Mouse (Mus musculus) ZHBTc4 (cell line): ENCODE measurements at regions not wholly inside any gene's neighbourhood (a gene's known extent, or its start where the extent isn't known, plus 50 kb on each side); places are given as distances from the start of the nearest gene placed in this dataset.

Source experiments
- DNase-seq: peaks from one replicate; pipeline ENCODE4 v3.0.0-alpha.2; 2011; ENCODE audit warnings: low read depth, low spot score

DNA sequence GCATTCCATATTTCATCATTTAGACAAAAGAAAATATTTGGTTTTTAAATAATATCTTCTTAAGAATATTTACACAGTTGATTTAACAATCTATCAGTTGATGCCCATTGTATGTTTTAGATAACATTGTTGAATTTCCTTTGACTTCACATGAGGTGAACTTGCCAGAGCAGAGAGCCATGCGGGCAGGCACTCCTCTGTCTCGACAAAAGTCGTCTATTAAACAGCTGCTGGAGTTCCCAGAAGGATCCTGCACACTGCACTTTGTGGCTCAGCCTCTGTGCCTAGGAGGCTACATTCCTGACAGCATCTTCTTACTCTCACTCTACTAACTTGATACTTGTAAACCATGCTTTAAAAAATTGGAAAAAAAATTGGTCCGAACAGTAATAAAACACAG lies 221.7 kb upstream of the Pde3a start:
- DNase-seq, result no peak

DNA sequence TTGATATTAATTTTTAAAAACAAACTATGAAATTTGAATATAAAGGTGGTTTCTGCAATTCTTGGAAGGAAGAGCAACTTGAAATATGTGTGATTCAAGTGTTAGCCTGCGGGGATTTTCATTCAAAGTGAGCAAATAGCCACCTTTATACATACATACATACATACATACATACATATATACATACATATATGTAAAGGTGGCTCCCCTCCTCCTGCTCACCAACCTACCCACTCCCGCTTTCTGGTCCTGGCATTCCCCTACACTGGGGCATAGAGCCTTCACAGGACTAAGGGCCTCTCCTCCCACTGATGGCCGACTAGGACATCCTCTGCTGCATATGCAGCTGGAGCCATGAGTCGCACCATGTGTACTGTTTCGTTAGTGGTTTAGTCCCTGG lies 221.3 kb upstream of the Pde3a start:
- DNase-seq, result no peak

DNA sequence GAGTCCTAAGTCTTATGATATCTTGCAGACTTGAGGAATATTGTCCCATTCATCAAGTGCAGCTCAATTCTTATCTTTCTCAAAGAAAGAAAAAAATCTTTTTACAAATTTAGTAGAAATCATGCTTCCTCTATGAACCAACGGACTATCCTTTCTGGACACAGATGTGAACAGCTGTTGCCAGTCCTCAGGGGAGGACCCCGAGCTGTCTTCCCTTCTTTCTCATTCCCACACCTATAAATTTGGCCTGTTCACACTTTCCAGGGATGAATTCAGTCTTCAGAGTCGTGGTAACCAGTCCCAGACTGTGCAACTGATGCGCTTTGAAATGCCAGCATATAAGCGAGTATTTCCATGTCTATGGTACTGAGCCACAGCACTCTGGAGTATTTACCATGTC lies 214.2 kb upstream of the Pde3a start:
- no peak for DNase-seq

DNA sequence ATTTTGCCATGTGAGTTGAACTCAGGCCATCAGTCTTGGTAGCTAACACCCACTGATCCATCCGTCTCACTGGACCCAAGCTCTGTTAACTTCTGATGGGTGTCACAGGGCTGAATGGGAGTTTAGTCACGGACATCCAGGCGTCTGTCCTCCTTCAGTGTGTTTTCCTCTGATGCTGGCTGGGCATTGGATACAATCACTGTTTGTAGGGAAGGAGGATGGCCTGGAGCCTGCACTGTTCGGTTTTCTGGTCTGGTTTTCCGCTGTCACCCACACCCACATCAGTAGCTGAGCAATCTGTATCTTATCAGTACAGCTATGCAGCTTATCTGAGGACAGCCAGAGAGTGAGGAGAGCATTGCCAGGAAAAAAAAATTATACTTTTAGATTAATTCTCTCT lies 207.7 kb upstream of the Pde3a start:
- no peak for DNase-seq

DNA sequence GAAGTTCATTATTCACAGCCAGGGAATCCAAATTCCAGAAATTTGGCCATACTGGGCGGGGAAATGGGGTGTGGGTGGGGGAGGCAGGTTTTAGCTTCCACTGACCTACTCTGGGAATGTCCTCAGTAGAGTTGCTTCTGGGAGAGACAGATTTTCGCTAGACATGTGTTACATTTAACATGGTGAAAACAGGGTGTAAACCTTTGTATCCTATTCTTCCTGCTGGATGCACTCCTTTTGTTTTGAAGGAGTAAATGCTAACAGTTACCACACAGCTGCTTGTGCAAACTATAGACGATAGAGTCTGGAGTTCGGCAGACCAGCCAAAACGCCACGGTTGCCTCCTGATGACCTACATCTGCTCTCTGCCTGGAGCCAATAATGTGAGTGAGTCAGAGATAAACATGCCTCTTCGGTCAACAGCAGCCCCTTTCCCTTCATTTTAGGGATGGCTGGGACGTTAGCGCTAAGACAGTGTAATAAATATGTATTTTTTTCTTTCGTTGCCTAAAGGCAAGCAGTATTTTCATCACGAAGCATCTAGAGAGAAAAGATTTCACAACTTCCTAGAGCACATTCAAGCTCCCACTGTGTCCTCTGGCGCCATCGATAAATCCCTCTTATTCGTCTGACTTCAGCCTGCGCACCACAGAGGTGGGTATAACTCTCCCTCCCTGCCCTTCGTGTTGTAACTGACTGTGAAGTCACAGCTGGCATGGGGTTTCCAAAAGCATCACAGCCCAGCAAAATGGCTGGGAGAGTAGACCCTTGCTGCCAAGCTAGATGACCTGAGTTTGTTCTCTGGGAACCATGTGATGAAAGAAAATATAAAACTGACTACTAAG lies 207.1 kb upstream of the Pde3a start:
- DNase-seq, result no peak

DNA sequence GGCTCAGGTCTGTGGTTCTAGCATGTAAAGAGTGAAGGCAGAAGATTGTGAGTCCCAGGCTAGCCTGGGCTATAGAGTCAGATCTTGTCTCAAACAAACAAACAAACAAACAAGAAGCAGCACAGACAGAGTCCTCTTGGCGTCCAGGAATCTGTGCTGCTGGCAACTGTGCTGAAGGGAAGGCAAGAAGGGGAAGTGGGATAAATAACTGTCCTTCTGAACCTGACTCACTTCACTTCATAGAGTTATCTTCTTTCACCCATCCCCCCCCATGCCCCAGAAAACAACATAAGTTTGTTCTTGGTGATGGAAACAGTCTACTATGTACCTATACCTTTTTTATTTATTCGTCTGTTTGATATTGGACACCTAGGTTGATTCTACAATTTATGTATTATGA lies 200.8 kb upstream of the Pde3a start:
- DNase-seq, result no peak

DNA sequence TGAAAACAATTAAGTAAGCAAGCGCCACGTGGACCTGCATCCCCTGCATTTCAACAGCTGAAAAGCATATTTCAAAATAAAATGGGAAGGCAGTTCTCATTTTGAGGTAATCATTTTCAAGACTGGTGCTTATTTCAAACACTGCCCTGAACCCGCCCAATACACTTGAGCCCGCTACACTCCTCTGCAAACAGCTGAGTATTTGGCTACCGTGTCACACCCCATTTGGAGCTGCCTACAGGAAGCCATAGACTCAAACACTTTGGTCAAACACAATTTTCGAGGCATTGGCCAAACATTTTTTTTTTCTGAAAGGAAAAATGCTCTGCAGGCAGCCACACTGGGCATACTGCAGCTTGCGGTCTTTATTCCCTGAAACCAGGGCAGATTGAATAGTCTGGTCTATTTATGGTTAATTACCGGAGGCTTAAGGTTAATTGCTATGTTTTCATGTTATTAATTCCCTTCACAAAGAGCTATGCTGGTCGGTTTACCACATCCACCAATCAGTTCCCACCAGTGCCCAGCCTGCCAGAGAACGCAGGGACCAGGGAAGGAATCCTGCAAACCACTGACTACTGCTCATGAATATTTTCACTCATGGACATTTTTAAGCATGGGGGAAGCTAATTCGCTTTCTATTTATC lies 198.9 kb upstream of the Pde3a start:
- DNase-seq, result no peak

DNA sequence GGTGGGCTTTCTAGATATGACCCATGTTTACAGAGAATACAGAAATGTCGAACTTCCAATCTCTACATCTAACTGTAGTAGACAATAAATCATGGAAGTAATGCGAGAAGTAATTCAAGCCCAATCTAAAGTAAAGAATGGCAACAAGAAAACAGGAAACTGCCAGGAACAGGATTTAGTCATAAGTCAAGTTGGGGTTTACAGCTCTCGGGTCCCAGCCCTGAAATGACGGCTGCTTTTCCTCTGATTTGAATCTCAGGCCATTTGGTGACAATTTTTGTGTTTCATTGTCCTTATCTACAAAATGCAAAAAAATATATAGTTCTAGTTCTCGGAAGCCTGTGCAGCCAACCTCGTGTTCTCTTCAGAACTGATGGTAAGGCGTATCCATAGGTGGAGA lies 195.0 kb upstream of the Pde3a start:
- DNase-seq, result no peak

DNA sequence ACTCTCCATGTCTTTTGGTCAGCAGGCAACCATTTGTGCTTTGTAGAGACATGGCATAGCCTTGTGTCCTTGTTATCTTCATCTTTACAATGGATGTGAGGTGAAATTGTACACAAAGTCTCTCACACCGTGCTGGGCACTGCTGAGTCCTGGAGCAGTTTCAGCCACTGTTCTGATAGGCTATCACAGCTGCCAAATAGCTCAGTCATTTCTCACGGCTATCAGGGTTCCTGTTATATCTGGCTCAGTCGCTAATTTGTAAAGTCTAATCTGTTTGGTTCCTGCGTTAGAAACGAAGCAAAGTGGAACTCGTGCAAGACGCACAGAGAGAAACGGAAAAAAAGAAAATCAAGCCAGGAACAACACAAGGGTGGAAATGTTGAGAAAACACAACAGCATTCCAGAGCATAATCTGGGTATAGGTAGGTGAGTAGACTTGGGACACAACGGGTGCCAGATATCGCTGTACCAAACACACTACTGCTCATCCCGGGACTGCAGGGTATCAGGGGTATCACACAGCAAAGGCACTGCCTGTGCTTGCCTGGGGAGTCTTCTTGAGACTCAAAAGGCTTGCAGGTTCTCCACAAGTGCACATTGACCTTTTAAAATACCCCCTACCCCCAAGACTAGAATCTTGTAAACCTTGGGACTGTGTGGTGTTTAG lies 189.7 kb upstream of the Pde3a start:
- DNase-seq, result no peak

DNA sequence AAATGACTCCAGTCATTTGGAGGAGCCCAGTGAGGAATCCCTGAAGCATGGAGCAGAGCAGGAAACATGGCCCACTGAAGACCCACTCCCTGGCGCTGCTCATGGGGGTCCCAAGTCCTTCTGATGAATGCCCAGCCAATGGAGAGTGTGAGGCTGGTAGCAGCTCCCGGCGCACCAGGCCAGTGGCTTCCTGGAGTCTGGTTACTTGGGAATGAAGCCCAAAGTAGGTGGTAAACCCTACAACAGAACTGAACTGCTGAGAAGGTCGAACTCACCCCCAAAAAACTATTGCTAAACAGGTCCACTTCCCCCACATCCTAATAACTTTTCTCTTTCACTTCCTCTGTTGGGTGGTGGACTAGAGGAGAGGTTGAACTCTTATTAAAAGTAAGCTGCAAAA lies 183.3 kb upstream of the Pde3a start:
- DNase-seq, result no peak

DNA sequence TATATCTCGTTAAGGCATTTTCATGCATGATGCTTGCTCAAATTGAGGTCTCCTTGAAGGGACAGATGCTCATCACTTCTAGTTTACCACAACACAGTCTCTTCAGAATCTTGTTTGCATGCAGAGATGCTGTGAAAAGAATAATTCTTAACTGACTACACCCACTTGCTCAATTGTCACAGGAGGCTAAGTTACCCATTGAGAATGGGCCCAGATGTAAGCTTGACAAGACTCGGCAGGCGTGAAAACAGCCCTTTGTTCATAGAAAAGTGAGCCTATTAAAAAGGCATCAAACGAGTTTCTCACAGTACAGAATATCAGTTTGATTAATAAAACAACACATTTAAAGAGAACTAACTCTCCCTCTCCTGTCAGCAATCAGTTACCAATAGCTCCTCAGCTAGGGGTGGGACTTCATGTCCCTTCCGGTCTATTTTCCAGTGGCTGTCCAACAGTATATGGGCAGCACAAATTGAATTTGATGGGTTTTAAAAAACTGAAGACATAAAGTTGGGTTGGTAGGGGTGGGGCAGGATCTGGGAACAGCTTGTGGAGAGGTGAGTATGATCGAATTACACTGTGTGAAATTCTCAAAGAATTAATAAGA lies 180.1 kb upstream of the Pde3a start:
- no peak for DNase-seq

DNA sequence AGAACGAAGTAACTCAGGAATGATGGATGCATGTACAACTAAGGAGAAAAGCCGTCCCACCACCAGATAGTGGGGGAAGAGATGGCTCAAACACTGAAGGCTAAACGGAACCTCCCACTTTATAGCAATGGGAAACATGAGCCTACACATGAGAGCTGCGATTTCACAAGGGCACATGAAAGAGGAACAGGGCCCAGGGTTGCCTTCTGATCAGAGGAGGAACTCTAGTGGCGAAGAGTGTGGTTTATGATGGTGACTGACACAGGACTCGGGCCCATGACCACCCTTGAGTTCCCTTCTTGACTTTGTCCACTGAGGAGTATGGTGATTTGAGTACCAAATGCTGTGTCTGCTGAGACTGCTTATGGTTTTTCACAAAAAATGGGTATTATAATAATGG lies 179.2 kb upstream of the Pde3a start:
- DNase-seq, result no peak

DNA sequence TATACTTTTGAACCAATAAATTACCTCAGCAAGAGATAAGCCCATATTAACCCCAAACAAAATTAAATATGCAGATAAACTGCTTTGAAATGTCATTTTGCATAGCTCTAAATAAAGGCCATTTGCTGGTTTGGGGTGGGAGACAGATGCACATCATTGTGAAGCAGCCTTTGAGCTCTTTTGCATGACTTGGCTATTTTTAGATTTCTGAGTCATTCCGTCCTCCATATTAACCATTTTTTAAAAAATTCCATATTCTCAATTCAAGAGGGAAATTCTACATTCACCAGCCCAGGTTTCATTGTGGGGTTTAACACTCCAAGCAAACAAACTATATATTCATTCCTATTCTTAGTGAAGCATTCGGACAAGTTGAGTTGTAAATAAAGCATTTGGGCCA lies 177.6 kb upstream of the Pde3a start:
- no peak for DNase-seq

DNA sequence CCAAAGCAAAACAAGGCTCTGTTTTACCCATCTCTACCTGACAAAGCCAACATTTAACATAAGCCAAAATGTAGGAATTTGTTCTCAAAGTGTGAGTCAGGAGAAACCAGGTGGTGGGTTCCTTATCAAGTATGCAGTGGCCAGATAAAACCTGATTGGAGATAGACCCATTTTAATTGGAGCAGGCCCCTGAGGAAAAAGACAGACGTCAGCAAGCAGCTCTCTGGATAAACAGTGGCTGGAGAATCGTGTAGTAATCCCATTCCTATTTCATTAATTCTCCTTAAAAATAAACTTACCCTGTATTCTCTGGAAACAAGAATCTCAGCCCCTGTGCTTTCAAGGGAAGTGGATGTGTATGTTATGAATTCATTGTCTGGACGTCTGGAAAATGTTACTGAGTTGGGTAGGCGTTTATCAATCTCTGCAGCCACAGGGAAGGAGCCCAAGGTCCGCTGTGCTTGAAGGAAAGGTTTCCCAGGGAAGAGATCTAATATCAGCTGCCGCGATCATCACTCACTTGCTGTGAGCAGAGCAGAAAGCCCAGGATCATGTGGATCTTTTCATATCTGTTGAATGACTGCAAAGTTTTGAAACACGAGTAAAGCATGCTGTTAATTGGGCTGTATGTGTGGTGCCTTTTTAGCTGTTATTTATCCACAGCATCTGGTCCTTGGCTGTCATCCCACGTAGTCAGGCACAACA lies 157.8 kb upstream of the Pde3a start:
- DNase-seq, result no peak

DNA sequence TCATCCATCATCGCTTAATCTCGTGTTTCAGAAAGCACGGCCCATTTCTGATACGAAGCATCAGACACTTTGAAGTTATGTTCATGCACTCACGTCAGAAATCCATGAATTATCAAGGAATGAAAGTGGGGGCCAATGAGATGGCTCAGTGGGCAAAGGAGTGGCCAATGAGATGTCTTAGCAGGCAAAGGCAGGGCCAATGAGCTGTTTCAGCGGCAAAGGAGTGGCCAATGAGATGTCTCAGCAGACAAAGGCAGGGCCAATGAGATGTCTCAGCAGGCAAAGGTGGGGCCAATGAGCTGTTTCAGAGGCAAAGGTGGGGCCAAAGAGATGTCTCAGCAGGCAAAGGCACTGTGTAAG lies 157.3 kb upstream of the Pde3a start:
- DNase-seq, result no peak

DNA sequence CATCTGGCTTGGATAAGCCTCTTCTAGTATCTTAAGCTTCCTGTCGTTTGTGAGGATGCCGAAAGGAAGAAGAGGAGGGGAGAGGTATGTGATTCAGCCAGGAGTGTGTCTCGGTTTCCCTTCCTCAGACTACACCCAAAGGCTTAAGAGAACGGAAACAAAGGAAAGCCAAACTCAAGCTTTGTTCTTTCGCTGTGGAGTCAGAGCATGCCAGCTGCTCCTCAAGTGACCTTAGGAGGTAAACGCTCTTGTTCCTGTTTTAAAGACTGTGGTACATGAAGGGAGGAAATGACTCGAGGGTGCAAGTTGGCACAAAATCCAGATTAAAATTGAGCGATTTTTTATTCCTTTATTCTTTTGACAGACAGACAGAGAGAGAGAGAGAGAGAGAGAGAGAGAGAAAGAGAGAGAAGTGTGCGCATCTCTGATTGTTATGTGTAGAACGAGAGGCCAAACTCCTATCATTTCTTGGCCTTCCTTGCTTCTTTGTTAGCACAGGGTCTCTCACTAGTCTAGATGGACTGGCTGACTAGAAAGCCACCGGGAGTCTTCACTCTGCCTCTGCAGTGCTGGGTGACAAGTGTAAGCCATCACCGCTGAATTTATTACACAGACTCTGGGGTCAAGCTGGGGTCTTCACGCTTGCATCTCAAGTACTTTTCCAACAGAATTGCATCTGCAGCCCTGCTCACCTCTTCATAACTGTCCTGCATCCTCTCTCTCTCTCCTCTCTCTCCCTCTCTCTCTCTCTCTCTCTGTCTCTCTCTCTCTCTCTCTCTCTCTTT lies 151.5 kb upstream of the Pde3a start:
- DNase-seq, result no peak

DNA sequence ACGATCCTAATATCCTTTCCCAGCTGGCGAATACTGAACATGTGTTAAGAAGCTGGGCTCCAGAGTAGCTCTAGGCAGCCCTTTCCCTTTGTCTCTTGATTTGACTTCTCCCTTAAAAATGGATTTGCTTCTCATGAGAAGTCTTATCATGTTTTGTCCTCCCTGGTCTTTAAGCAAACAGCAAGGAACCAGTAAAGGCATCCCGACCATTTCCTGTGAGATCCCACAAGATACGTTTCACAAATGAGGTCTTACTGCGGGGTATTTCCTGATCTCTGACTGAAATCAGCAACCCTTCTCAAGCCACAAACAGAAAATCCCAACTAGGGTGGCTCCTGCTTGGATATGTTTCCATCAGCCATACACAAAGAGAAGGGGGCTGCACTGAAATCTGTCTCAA lies 130.8 kb upstream of the Pde3a start:
- no peak for DNase-seq

DNA sequence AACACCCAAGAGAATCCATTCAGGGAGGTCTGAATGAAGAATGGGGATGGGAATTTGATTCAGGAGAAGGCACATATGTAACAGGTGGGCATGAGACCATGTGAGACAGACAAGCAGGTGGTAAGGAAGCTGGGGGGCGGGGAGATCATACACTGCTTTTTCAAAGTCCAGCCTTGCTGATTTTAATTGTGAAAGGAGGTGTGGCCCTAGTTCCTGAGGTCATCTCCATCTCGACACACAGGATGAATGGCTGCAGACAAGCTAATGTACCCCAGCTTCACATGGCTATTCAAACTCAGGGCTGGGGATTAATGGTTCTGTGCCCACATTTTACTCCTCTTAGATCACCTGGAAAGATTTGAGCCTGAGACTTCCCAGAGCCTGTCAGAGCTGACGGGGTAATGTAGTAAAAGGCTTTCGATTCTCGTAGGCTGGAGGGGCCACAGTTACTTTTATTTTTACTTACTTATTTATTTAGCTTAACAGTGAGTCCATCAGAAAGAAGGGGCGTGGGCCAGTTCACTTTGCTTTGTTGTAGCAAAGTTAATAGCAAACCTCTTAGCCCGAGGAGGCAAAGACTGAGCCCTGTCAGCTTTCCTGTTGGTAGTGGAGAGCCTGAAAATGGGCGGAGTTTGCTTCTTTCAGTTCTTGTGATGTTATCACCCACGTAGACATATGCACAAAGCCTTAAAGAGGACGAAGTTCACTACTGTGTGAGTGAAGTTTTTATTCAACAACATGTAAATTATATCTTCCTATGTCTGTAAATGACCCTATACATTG lies 122.3 kb upstream of the Pde3a start:
- DNase-seq, result no peak

DNA sequence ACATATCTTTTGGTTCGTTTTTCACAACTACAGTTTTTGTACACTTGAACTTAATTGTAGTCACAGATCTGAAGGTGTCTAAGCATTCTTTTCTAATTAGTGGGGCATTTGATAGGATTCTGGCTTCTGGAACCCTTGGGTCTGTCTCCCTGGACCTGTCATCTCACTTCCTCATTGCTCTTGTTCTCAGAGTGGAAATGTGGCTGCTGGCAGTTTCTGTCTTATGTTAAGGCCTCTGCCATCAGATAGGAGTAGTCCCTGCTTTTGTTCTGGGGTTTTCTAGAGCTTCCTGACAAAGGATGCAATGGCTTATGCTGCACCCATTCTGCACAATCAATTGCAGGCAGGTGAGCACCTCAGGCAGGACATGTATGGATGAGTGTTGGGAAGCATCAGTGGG lies 119.5 kb upstream of the Pde3a start:
- no peak for DNase-seq

DNA sequence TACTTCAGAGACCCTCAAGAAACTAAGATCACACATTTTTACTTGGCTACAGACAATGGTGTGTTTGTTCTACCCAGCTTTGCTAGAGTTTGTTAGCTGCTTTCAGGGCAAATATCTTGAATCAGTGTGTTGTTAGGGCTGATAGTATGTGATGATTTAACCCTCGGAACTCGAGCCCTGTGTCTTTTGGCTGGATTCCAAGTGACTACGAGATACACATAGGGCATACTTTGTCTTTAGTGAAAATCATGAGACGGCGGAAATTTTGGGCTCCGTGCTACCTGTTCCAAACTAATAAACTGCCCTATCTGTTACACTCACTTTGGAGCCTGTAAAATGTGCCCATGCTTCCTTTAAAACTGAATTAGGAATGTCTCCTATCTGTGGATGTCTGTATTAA lies 114.9 kb upstream of the Pde3a start:
- no peak for DNase-seq
